Mouse (Mus musculus) kidney, adult 2 months (tissue): ENCODE measurements at regions not wholly inside any gene's neighbourhood (a gene's known extent, or its start where the extent isn't known, plus 50 kb on each side); places are given as distances from the start of the nearest gene placed in this dataset.

Source experiments
- DNase-seq: peaks from one replicate; pipeline ENCODE4 v3.0.0; 2021
- H3K27ac ChIP-seq: fragments of 200-500 bp; 2 replicates; pipeline ENCODE4 v1.5.1; 2012; ENCODE audit warnings: low read depth, low read length, control low read depth, inconsistent platforms; ENCODE audit not compliant: insufficient read depth
- H3K27me3 ChIP-seq: fragments of 200-500 bp; replicated peaks from 2 replicates; pipeline ENCODE4 v1.6.1; 2012; ENCODE audit warnings: mild to moderate bottlenecking, moderate library complexity, low read length, inconsistent platforms; ENCODE audit not compliant: control insufficient read depth, insufficient read depth
- H3K36me3 ChIP-seq: fragments of 200-500 bp; 2 replicates; pipeline ENCODE4 v1.6.1; 2012; ENCODE audit warnings: mild to moderate bottlenecking, moderate library complexity, low read length, inconsistent platforms; ENCODE audit not compliant: control insufficient read depth, insufficient read depth
- H3K4me1 ChIP-seq: fragments of 200-500 bp; 2 replicates; pipeline ENCODE4 v1.6.1; 2011; ENCODE audit warnings: low read length; ENCODE audit not compliant: control insufficient read depth, insufficient read depth
- H3K4me3 ChIP-seq: fragments of 200-500 bp; 2 replicates; pipeline ENCODE4 v1.5.1; 2011; ENCODE audit warnings: mild to moderate bottlenecking, low read depth, low read length, control low read depth; ENCODE audit not compliant: insufficient read depth
- CTCF ChIP-seq: fragments of 200-500 bp; conservative IDR thresholded peaks from 2 replicates; pipeline ENCODE4 v1.5.1; 2011; ENCODE audit warnings: low read depth, mild to moderate bottlenecking, control low read depth, low read length, moderate library complexity, mixed read lengths; ENCODE audit not compliant: insufficient read depth, insufficient read length
- POLR2A ChIP-seq: fragments of 200-500 bp; IDR thresholded peaks from one replicate; pipeline ENCODE4 v1.6.1; 2011; ENCODE audit warnings: low read depth, low read length, control low read depth
- WGBS: fragments of 180-500 bp; shearing (Covaris S2); methylation state at CpG from one replicate; pipeline ENCODE4 v1.1.7; 2018; 5-methylcytosine and 5-hydroxymethylcytosine counted together

- H3K4me1 ChIP-seq: no peaks in the 10 kb centered on the region
- no peak for DNase-seq
- no peaks in the 10 kb centered on the region for H3K27me3 ChIP-seq
- H3K36me3 ChIP-seq: no peaks in the 10 kb centered on the region
- TF ChIP-seq CTCF (no peak), POLR2A (no peak)
- no peak overlapping the region for H3K27ac ChIP-seq
- no peak overlapping the region for H3K4me3 ChIP-seq
Measured at GRCm38 (mm10) chr14:36485499-36485898, 390.8 kb downstream of the 4930474N05Rik start.

GRCm38 (mm10) chr14:36471617-36472016, 376.9 kb downstream of the 4930474N05Rik start:
- H3K4me3 ChIP-seq: no peak overlapping the region
- no peaks in the 10 kb centered on the region for H3K36me3 ChIP-seq
- H3K4me1 ChIP-seq: no peaks in the 10 kb centered on the region
- WGBS: 65% methylated on average over 2 of the region's 2 CpGs
- no peak for TF ChIP-seq CTCF
- no peak for TF ChIP-seq POLR2A
- H3K27me3 ChIP-seq: no peaks in the 10 kb centered on the region
- no peak for DNase-seq
- no peak overlapping the region for H3K27ac ChIP-seq

GRCm38 (mm10) chr14:36470362-36470761, 375.6 kb downstream of the 4930474N05Rik start:
- WGBS: 61% methylated on average over 1 of the region's 1 CpGs
- Histone ChIP-seq H3K27me3 (no peaks in the 10 kb centered on the region), H3K4me1 (no peaks in the 10 kb centered on the region), H3K36me3 (no peaks in the 10 kb centered on the region), H3K27ac (no peak overlapping the region), H3K4me3 (no peak overlapping the region)
- TF ChIP-seq CTCF: no peak
- TF ChIP-seq POLR2A: no peak
- DNase-seq: no peak

- WGBS: 63% methylated on average over 1 of the region's 1 CpGs
- H3K27ac ChIP-seq: no peak overlapping the region
- TF ChIP-seq POLR2A: no peak
- TF ChIP-seq CTCF: no peak
- H3K27me3 ChIP-seq: no peaks in the 10 kb centered on the region
- no peak overlapping the region for H3K4me3 ChIP-seq
- H3K4me1 ChIP-seq: no peaks in the 10 kb centered on the region
- H3K36me3 ChIP-seq: no peaks in the 10 kb centered on the region
- no peak for DNase-seq
Measured at GRCm38 (mm10) chr14:36453049-36453448, 358.3 kb downstream of the 4930474N05Rik start.

DNA sequence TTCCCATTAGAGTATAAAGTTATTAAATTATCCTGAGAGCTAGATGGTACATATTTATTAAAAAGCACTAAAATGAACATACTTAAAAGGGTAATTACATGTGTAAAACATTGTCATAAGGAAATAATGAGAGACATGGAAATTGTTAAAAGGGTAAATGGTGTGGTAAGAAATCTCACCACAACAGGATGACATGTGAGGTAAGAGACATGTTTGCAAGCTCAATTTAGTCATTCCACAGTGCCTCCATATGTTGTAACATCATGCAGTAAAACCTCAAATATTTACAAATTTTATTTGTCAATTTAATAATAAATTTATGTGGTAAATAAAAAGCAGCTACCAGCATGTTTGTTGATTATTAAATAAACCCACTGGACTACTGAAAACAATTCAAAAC, 355.4 kb downstream of the 4930474N05Rik start:
- H3K27me3 ChIP-seq: no peaks in the 10 kb centered on the region
- H3K27ac ChIP-seq: no peak overlapping the region
- H3K36me3 ChIP-seq: no peaks in the 10 kb centered on the region
- no peak for TF ChIP-seq CTCF
- TF ChIP-seq POLR2A: no peak
- no peaks in the 10 kb centered on the region for H3K4me1 ChIP-seq
- no peak overlapping the region for H3K4me3 ChIP-seq
- no peak for DNase-seq

DNA sequence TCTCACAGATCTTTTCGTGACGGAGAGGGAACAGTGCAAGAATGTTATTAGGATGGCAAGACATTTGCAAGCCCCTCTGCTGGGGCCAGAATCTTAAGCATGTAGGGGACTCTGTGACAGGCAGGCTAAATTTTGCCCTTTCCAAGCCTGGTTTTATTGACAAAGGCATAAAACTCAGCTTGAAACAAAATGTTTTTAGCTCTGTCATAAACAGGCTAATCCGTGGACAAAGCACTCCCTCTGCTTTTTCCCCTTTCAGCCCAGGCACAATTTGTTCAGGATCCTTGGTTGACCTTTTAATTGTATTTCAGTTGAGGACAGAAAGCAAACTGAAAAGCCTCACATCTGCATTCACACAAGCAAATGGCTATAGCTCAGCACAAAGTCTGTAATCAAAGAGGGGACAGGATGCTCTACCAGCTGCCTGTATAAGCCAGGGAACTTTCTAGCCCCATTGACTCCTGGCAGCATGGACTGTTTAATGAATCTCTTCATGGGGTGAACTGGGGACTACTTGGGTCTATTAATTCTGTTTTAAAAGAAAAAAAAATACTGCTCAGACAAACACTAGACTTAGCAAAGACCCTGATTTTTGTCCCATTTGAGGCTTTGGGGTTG, 320.0 kb downstream of the 4930474N05Rik start:
- Histone ChIP-seq H3K4me1 (no peaks in the 10 kb centered on the region), H3K27me3 (no peaks in the 10 kb centered on the region), H3K36me3 (no peaks in the 10 kb centered on the region), H3K27ac (no peak overlapping the region), H3K4me3 (no peak overlapping the region)
- no peak for TF ChIP-seq POLR2A
- no peak for TF ChIP-seq CTCF
- DNase-seq: no peak
- 59% methylated on average over 3 of the region's 3 CpGs for WGBS

DNA sequence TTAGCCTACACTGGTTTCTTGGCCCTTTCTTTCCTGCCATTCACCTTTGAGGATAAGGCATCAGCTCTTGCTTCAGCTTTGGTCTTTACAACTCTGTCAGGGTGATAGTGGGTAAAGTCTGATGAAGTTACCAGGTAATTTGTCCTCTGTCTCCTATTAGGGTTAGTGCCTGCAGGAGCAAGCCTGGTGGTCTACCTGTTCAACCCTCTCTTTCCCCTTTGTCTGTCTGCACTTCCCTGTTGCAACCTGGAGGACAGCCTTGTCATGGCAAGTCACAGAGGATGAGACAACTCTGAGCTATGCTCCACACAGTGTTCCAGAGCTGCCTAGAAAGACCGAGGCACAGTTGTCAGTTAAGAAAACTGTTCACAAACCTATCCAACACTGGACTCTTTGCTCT, 319.5 kb downstream of the 4930474N05Rik start:
- H3K36me3 ChIP-seq: no peaks in the 10 kb centered on the region
- WGBS: 86% methylated on average over 1 of the region's 1 CpGs
- no peak overlapping the region for H3K4me3 ChIP-seq
- no peaks in the 10 kb centered on the region for H3K27me3 ChIP-seq
- no peak overlapping the region for H3K27ac ChIP-seq
- no peaks in the 10 kb centered on the region for H3K4me1 ChIP-seq
- no peak for DNase-seq
- TF ChIP-seq POLR2A (no peak), CTCF (no peak)
